Mouse (Mus musculus) pancreas, adult 10 weeks (tissue): Measurements from ENCODE around the gene Gm21865. TPM values are rescaled to one million over a fixed set of nuclear protein-coding genes. Genes with fewer than 3 reads are reported as not detected.

ENCODE experiments used
- polyA plus RNA-seq: library from polyadenylated mRNA; stranded (reverse); fragments of 350-450 nt; fragmentation: Illumina TruSeq; extraction: RNeasy Lipid Tissue Mini Kit (QIAGEN cat#74804); gene quantifications from one replicate; pipeline ENCODE4 v1.2.3, GENCODE M21; 2015; ENCODE audit warnings: low read depth, low replicate concordance; ENCODE audit not compliant: insufficient read depth

Gene Gm21865
- not detected for polyA plus RNA-seq

DNA sequence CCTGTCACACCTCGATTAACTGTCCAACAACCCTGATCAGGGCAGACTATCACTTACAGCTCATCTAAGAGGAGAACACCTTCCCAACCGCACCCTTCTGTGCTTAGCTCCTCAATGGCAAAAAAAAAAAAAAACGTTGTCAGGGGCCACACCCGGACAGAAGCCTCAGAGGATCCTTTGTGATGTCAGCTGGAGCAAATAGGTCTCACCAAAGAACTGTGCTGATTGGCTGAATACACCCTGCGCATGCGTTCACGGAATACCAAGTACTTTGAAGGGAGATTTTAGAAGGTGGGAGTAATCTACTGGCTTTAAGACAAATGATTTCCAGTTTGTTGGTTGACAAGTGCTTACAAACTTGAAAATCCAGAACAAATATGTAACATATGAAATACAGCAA, at the start of gene Gm21865:
Gene Gm21865 (minus strand): TSS at position 101 of the 400 bp plus-strand sequence.

Other genes with a start within 250 kb of the Gm21865 start
- gene Gm21882, start 64.6 kb upstream of the Gm21865 start, polyA plus RNA-seq: not detected